Mouse (Mus musculus) monocyte, adult 5-6 weeks (primary cell): ENCODE data around the gene Rnf223. TPM values are rescaled to one million over a fixed set of nuclear protein-coding genes. Genes with fewer than 3 reads are reported as not detected.

Experiments
- ATAC-seq: fragments of 153-309, 156-312 bp; replicated peaks from 2 replicates; pipeline ENCODE4 v1.8.0; 2017; ENCODE audit warnings: mild to moderate bottlenecking; ENCODE audit not compliant: low TSS enrichment, insufficient number of reproducible peaks, severe bottlenecking, poor library complexity, low FRiP score
- total RNA-seq: library from RNA; stranded (forward); fragments of 200-1000, 200-491, 200-594 nt; gene quantifications from 3 replicates; pipeline ENCODE4 v1.2.3, GENCODE M21; 2017

The Rnf223 gene
- total RNA-seq = 0.39 TPM in 1 of 3 replicates, not detected in the others

- ATAC-seq = no peak
Observed at GRCm38 (mm10) chr4:156130436-156130835, at the start of gene Rnf223. Gene Rnf223 (plus strand): TSS chr4:156130513.

GRCm38 (mm10) chr4:156082621-156083234 lies 47.6 kb upstream of the Rnf223 start:
- ATAC-seq = no peak

GRCm38 (mm10) chr4:156083348-156083747 lies 47.0 kb upstream of the Rnf223 start:
- no peak for ATAC-seq

- no peak for ATAC-seq
Observed at GRCm38 (mm10) chr4:156084096-156084879, 46.0 kb upstream of the Rnf223 start.

GRCm38 (mm10) chr4:156085256-156085655 lies 45.1 kb upstream of the Rnf223 start:
- no peak for ATAC-seq

GRCm38 (mm10) chr4:156087398-156088087 lies 42.8 kb upstream of the Rnf223 start:
- ATAC-seq = peak; percentile 70; the same call in 1 of the 2 replicates

GRCm38 (mm10) chr4:156091236-156091635 lies 39.1 kb upstream of the Rnf223 start:
- ATAC-seq = no peak

GRCm38 (mm10) chr4:156092765-156093164 lies 37.5 kb upstream of the Rnf223 start:
- no peak for ATAC-seq

GRCm38 (mm10) chr4:156093758-156094157 lies 36.6 kb upstream of the Rnf223 start:
- ATAC-seq = no peak

- ATAC-seq = no peak
Observed at GRCm38 (mm10) chr4:156096191-156096590, 34.1 kb upstream of the Rnf223 start.

- ATAC-seq = no peak
Observed at GRCm38 (mm10) chr4:156097770-156098366, 32.4 kb upstream of the Rnf223 start.

GRCm38 (mm10) chr4:156099427-156099826 lies 30.9 kb upstream of the Rnf223 start:
- no peak for ATAC-seq

GRCm38 (mm10) chr4:156100501-156100900 lies 29.8 kb upstream of the Rnf223 start:
- no peak for ATAC-seq

GRCm38 (mm10) chr4:156101481-156101903 lies 28.8 kb upstream of the Rnf223 start:
- no peak for ATAC-seq

GRCm38 (mm10) chr4:156103342-156103741 lies 27.0 kb upstream of the Rnf223 start:
- no peak for ATAC-seq

- no peak for ATAC-seq
Observed at GRCm38 (mm10) chr4:156108606-156109546, 21.4 kb upstream of the Rnf223 start.

- peak; percentile 98 for ATAC-seq
Observed at GRCm38 (mm10) chr4:156109570-156110331, 20.6 kb upstream of the Rnf223 start, which contains the start of gene 9430015G10Rik. Gene 9430015G10Rik (plus strand): TSS chr4:156109982.
